Mouse (Mus musculus): ENCODE data around the gene Gm21854. TPM values are rescaled to one million over a fixed set of nuclear protein-coding genes. Genes with fewer than 3 reads are reported as not detected.

Gene Gm21854
- polyA plus RNA-seq (2015; fragmentation: Nextera tagmentation; extraction: Ambion mirVana): not detected in 2 replicates

DNA sequence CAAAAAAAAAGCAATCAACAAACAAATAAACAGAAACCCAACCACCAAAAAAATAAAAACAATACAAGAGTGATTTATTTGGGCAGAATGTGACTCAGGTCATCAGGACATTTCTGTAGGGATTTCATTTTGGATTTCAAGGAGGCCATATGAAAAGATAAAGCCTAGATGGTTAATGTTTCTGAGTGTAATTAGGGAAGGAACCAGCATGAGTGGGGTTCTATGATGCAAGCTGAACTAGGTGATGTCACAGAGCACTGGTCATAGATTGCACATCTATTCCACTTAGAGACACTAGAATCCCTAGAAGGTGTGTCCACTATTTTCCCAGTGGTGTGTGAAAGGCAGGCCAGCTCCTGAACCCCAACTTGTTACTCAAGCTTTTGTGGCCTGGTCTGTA lies at the start of gene Gm21854:
Gene Gm21854 (plus strand): TSS at position 301 of the 400 bp plus-strand sequence.

Other genes with a start within 250 kb of the Gm21854 start
- not detected in 2 replicates for gene Gm20914, start 69.0 kb downstream of the Gm21854 start, polyA plus RNA-seq (2015; fragmentation: Nextera tagmentation; extraction: Ambion mirVana)
- not detected in 2 replicates for gene Gm28171, start 136.4 kb downstream of the Gm21854 start, polyA plus RNA-seq (2015; fragmentation: Nextera tagmentation; extraction: Ambion mirVana)

All from spleen, postnatal 0 days (tissue).